17 mouse cellular contexts compared by ENCODE assay signal in the genomic region with DNA sequence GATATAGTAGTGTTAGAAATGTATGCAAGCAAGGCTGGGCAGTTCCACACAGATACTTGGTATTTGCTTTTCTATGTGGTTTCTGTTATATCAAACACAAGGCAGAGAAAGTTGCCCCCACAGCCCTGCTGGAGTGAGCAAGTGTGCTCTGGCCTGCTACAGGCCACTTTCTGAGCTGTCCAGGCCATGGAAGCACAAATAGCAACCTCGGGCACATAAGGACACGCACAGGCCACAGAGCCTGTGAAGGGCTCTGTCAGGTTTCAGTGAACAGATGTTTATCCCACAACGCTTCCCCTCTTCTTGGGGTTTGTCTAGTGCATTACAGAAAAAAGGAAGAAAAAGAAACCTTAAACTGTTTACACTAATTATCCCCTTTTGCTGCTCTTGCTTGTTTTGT.
DNase-seq lines count a peak whose midpoint lies in the region; ATAC-seq and TF ChIP-seq lines count a peak whose summit lies in the region.
"Had no signal": no experiment of that assay in that cellular context is flagged by ENCODE, and none has a peak within 500 bp of the region (broad histone marks: within the 10 kb centered on the region; RNA-seq: fewer than 3 reads in every experiment).

No protein-coding gene starts in this region.

- ATAC-seq in intestine, embryonic 14.5 days (replicated peaks; ENCODE audit: low FRiP score, low TSS enrichment, low read depth): no peak
- ATAC-seq in intestine, postnatal 0 days: no peak
- ATAC-seq in stomach, embryonic 14.5 days (ENCODE audit: insufficient number of reproducible peaks, insufficient read depth, low FRiP score, low read depth): no peak
- ATAC-seq: forebrain, embryonic 15.5 days; intestine, embryonic 16.5 days; liver, postnatal 0 days; Patski had no signal

- intact Hi-C loops in heart, postnatal 14 days (cut with DNase I): no loop called here

- peak; percentile 18 for DNase-seq in gastrocnemius, adult 18-20 months (ENCODE audit: low spot score)
- DNase-seq in gastrocnemius, postnatal 4 days (ENCODE audit: low spot score in 2 of 2): no peak
- DNase-seq in intestine, embryonic 14.5 days (ENCODE audit: low spot score): no peak
- peak; percentile 23 for DNase-seq in heart, postnatal 14 days
- DNase-seq in layer of hippocampus, adult 11-12 months (ENCODE audit: low spot score): no peak
- no peak for DNase-seq in adrenal gland, adult (ENCODE audit: inconsistent age in 2 of 2, low spot score in 1 of 2)
- DNase-seq: cerebellum, postnatal 25 days; kidney, postnatal 36 days; layer of hippocampus, postnatal 36 days; liver, postnatal 0 days; right cerebral cortex, postnatal 4 days had no signal

- H3K4me2 ChIP-seq in intestine, embryonic 14.5 days (ENCODE audit: low read length): no peak overlapping the region
- no peak overlapping the region for H3K4me2 ChIP-seq in intestine, postnatal 0 days (replicated peaks; ENCODE audit: low read depth)
- H3K4me2 ChIP-seq in stomach, embryonic 14.5 days (replicated peaks; ENCODE audit: low read depth, low read length): no peak overlapping the region
- H3K4me2 ChIP-seq: forebrain, embryonic 15.5 days; hindbrain, embryonic 12.5 days had no signal

- 66% methylated on average over 3 of the region's 3 CpGs for WGBS in intestine, embryonic 14.5 days
- 67% methylated on average over 3 of the region's 3 CpGs for WGBS in intestine, postnatal 0 days
- WGBS in stomach, embryonic 14.5 days: 61% methylated on average over 3 of the region's 3 CpGs

- H3K27me3 ChIP-seq in intestine, embryonic 14.5 days (replicated peaks; ENCODE audit: control insufficient read depth, insufficient read depth, low read length): no peaks in the 10 kb centered on the region
- H3K27me3 ChIP-seq in intestine, postnatal 0 days (replicated peaks; ENCODE audit: control insufficient read depth, insufficient read depth, low read length): no peaks in the 10 kb centered on the region
- H3K27me3 ChIP-seq in stomach, embryonic 14.5 days (ENCODE audit: control insufficient read depth, insufficient read depth, low read length): no peaks in the 10 kb centered on the region
- H3K27me3 ChIP-seq: forebrain, embryonic 15.5 days; hindbrain, embryonic 12.5 days; Patski had no signal

- H3K9ac ChIP-seq in intestine, embryonic 14.5 days (ENCODE audit: low read length): no peak overlapping the region
- no peak overlapping the region for H3K9ac ChIP-seq in intestine, postnatal 0 days (ENCODE audit: low read depth, low read length)
- no peak overlapping the region for H3K9ac ChIP-seq in stomach, embryonic 14.5 days (replicated peaks; ENCODE audit: low read depth, low read length)
- H3K9ac ChIP-seq: forebrain, embryonic 15.5 days; hindbrain, embryonic 12.5 days; liver, postnatal 0 days had no signal

- H3K4me1 ChIP-seq in intestine, embryonic 14.5 days (replicated peaks; ENCODE audit: control insufficient read depth, insufficient read depth, low read length): peaks cover 4% of the 10 kb centered on the region; the same call in 1 of the 2 replicates
- no peaks in the 10 kb centered on the region for H3K4me1 ChIP-seq in intestine, postnatal 0 days (replicated peaks; ENCODE audit: control insufficient read depth, insufficient read depth, low read length)
- H3K4me1 ChIP-seq in stomach, embryonic 14.5 days (ENCODE audit: control insufficient read depth, insufficient read depth, low read length): peaks cover 4% of the 10 kb centered on the region; the same call in 1 of the 2 replicates
- H3K4me1 ChIP-seq: forebrain, embryonic 15.5 days; hindbrain, embryonic 12.5 days had no signal

- H3K27ac ChIP-seq in intestine, embryonic 14.5 days (ENCODE audit: low read depth): 0 out of 2 replicates have a peak overlapping the region, but pooled peaks have one; percentile 16
- no peak overlapping the region for H3K27ac ChIP-seq in intestine, postnatal 0 days (ENCODE audit: low read depth, low read length)
- peak overlapping the region; percentile 17; the same call in 1 of the 2 replicates for H3K27ac ChIP-seq in stomach, embryonic 14.5 days (ENCODE audit: low read length)
- H3K27ac ChIP-seq: forebrain, embryonic 15.5 days; hindbrain, embryonic 12.5 days had no signal

- no peak overlapping the region for H3K4me3 ChIP-seq in intestine, embryonic 14.5 days (ENCODE audit: low read depth, low read length)
- H3K4me3 ChIP-seq in intestine, postnatal 0 days (ENCODE audit: low read depth, low read length): no peak overlapping the region
- no peak overlapping the region for H3K4me3 ChIP-seq in stomach, embryonic 14.5 days (ENCODE audit: low read depth, low read length)
- H3K4me3 ChIP-seq: forebrain, embryonic 15.5 days; hindbrain, embryonic 12.5 days had no signal

- no peaks in the 10 kb centered on the region for H3K9me3 ChIP-seq in intestine, embryonic 14.5 days (ENCODE audit: control insufficient read depth, low read length)
- H3K9me3 ChIP-seq in intestine, postnatal 0 days (ENCODE audit: control insufficient read depth): no peaks in the 10 kb centered on the region
- no peaks in the 10 kb centered on the region for H3K9me3 ChIP-seq in stomach, embryonic 14.5 days (ENCODE audit: control insufficient read depth, low read depth, low read length)
- H3K9me3 ChIP-seq: forebrain, embryonic 15.5 days; hindbrain, embryonic 12.5 days had no signal

- TF ChIP-seq CTCF in intestine, postnatal 0 days (IDR thresholded peaks at IDR 0.05; ENCODE audit: low read depth): no peak

- H3K36me3 ChIP-seq in intestine, embryonic 14.5 days (ENCODE audit: control insufficient read depth, insufficient read depth, low read length): no peaks in the 10 kb centered on the region
- no peaks in the 10 kb centered on the region for H3K36me3 ChIP-seq in intestine, postnatal 0 days (ENCODE audit: control insufficient read depth, insufficient read depth)
- no peaks in the 10 kb centered on the region for H3K36me3 ChIP-seq in stomach, embryonic 14.5 days (ENCODE audit: control insufficient read depth, insufficient read depth, low read length)
- H3K36me3 ChIP-seq: forebrain, embryonic 15.5 days; hindbrain, embryonic 12.5 days had no signal

Comparison
In these comparisons a context has a peak if more than half of its experiments do, and no peak if none do; other contexts are left out.
1. DNase-seq: peak in gastrocnemius, adult 18-20 months (single experiment) and heart, postnatal 14 days (2 of 2); none in gastrocnemius, postnatal 4 days (0 of 2), intestine, embryonic 14.5 days (single experiment), layer of hippocampus, adult 11-12 months (single experiment) and adrenal gland, adult (0 of 2).